Mouse (Mus musculus): ENCODE measurements around the gene Poglut1. TPM values are rescaled to one million over a fixed set of nuclear protein-coding genes. Genes with fewer than 3 reads are reported as not detected.

Gene Poglut1
- polyA plus RNA-seq, 1 experiment, result 59.7 TPM

- Histone ChIP-seq H3K27ac (ENCODE audit: insufficient read depth, low read length) (no peak overlapping the region), H3K4me1 (ENCODE audit: control insufficient read depth, insufficient read depth, low read length) (no peaks in the 10 kb centered on the region), H3K4me3 (ENCODE audit: insufficient read depth, low read length) (no peak overlapping the region)
- no peak for TF ChIP-seq CTCF (IDR thresholded peaks at IDR 0.05; ENCODE audit: extremely low read depth, insufficient read depth, low read length)
- no peak for TF ChIP-seq POLR2A (IDR thresholded peaks at IDR 0.05; ENCODE audit: extremely low read depth, insufficient read depth, low read length)
These were observed 37.1 kb upstream of the Poglut1 start for GRCm38 (mm10) chr16:38587163-38587562.

- Histone ChIP-seq H3K27ac (ENCODE audit: insufficient read depth, low read length) (no peak overlapping the region), H3K4me1 (ENCODE audit: control insufficient read depth, insufficient read depth, low read length) (no peaks in the 10 kb centered on the region), H3K4me3 (ENCODE audit: insufficient read depth, low read length) (no peak overlapping the region)
- no peak for TF ChIP-seq POLR2A (IDR thresholded peaks at IDR 0.05; ENCODE audit: extremely low read depth, insufficient read depth, low read length)
- TF ChIP-seq CTCF (IDR thresholded peaks at IDR 0.05; ENCODE audit: extremely low read depth, insufficient read depth, low read length), result no peak
These were observed 35.1 kb upstream of the Poglut1 start for GRCm38 (mm10) chr16:38585186-38585585.

- TF ChIP-seq POLR2A (IDR thresholded peaks at IDR 0.05; ENCODE audit: extremely low read depth, insufficient read depth, low read length), result no peak
- TF ChIP-seq CTCF (IDR thresholded peaks at IDR 0.05; ENCODE audit: extremely low read depth, insufficient read depth, low read length), result no peak
- H3K4me3 ChIP-seq (ENCODE audit: insufficient read depth, low read length), result no peak overlapping the region
- no peak overlapping the region for H3K27ac ChIP-seq (ENCODE audit: insufficient read depth, low read length)
- no peaks in the 10 kb centered on the region for H3K4me1 ChIP-seq (ENCODE audit: control insufficient read depth, insufficient read depth, low read length)
These were observed 34.7 kb upstream of the Poglut1 start for GRCm38 (mm10) chr16:38584761-38585160.

- H3K27ac ChIP-seq (ENCODE audit: insufficient read depth, low read length), result no peak overlapping the region
- no peaks in the 10 kb centered on the region for H3K4me1 ChIP-seq (ENCODE audit: control insufficient read depth, insufficient read depth, low read length)
- TF ChIP-seq CTCF (IDR thresholded peaks at IDR 0.05; ENCODE audit: extremely low read depth, insufficient read depth, low read length) (no peak), POLR2A (IDR thresholded peaks at IDR 0.05; ENCODE audit: extremely low read depth, insufficient read depth, low read length) (no peak)
- H3K4me3 ChIP-seq (ENCODE audit: insufficient read depth, low read length), result no peak overlapping the region
These were observed 21.4 kb upstream of the Poglut1 start for GRCm38 (mm10) chr16:38571481-38571880.

- Histone ChIP-seq H3K4me3 (ENCODE audit: insufficient read depth, low read length) (no peak overlapping the region), H3K4me1 (ENCODE audit: control insufficient read depth, insufficient read depth, low read length) (no peaks in the 10 kb centered on the region), H3K27ac (ENCODE audit: insufficient read depth, low read length) (no peak overlapping the region)
- TF ChIP-seq POLR2A (IDR thresholded peaks at IDR 0.05; ENCODE audit: extremely low read depth, insufficient read depth, low read length), result no peak
- no peak for TF ChIP-seq CTCF (IDR thresholded peaks at IDR 0.05; ENCODE audit: extremely low read depth, insufficient read depth, low read length)
These were observed 18.1 kb upstream of the Poglut1 start for GRCm38 (mm10) chr16:38568192-38568591.

- H3K4me1 ChIP-seq (ENCODE audit: control insufficient read depth, insufficient read depth, low read length), result no peaks in the 10 kb centered on the region
- H3K4me3 ChIP-seq (ENCODE audit: insufficient read depth, low read length), result peak overlapping the region; percentile 66
- H3K27ac ChIP-seq (ENCODE audit: insufficient read depth, low read length), result no peak overlapping the region
- TF ChIP-seq POLR2A (IDR thresholded peaks at IDR 0.05; ENCODE audit: extremely low read depth, insufficient read depth, low read length), result no peak
- TF ChIP-seq CTCF (IDR thresholded peaks at IDR 0.05; ENCODE audit: extremely low read depth, insufficient read depth, low read length), result no peak
These were observed 13.5 kb upstream of the Poglut1 start for GRCm38 (mm10) chr16:38563516-38563915.

GRCm38 (mm10) chr16:38562968-38563327 is 12.9 kb upstream of the Poglut1 start:
- TF ChIP-seq CTCF (IDR thresholded peaks at IDR 0.05; ENCODE audit: extremely low read depth, insufficient read depth, low read length) (no peak), POLR2A (IDR thresholded peaks at IDR 0.05; ENCODE audit: extremely low read depth, insufficient read depth, low read length) (no peak)
- no peaks in the 10 kb centered on the region for H3K4me1 ChIP-seq (ENCODE audit: control insufficient read depth, insufficient read depth, low read length)
- H3K4me3 ChIP-seq (ENCODE audit: insufficient read depth, low read length), result peak overlapping the region; percentile 66
- no peak overlapping the region for H3K27ac ChIP-seq (ENCODE audit: insufficient read depth, low read length)

- Histone ChIP-seq H3K4me3 (ENCODE audit: insufficient read depth, low read length) (peak overlapping the region; percentile 66), H3K4me1 (ENCODE audit: control insufficient read depth, insufficient read depth, low read length) (no peaks in the 10 kb centered on the region), H3K27ac (ENCODE audit: insufficient read depth, low read length) (peak overlapping the region; percentile 24; the same call in 1 of the 2 replicates)
- TF ChIP-seq CTCF (IDR thresholded peaks at IDR 0.05; ENCODE audit: extremely low read depth, insufficient read depth, low read length) (no peak), POLR2A (IDR thresholded peaks at IDR 0.05; ENCODE audit: extremely low read depth, insufficient read depth, low read length) (peak; percentile 97)
These were observed 12.3 kb upstream of the Poglut1 start for GRCm38 (mm10) chr16:38562131-38562967.

GRCm38 (mm10) chr16:38558221-38558748 is 8.2 kb upstream of the Poglut1 start, which contains the start of gene Tmem39a:
TSS of gene Tmem39a (plus strand) at chr16:38558698.
- no peak within 1 kb of the TSS for H3K4me3 ChIP-seq (ENCODE audit: insufficient read depth, low read length)
- no peaks in the 10 kb centered on the region for H3K4me1 ChIP-seq (ENCODE audit: control insufficient read depth, insufficient read depth, low read length)
- H3K27ac ChIP-seq (ENCODE audit: insufficient read depth, low read length), result no peak within 1 kb of the TSS
- TF ChIP-seq POLR2A (IDR thresholded peaks at IDR 0.05; ENCODE audit: extremely low read depth, insufficient read depth, low read length) (no peak), CTCF (IDR thresholded peaks at IDR 0.05; ENCODE audit: extremely low read depth, insufficient read depth, low read length) (no peak)

- H3K4me1 ChIP-seq (ENCODE audit: control insufficient read depth, insufficient read depth, low read length), result no peaks in the 10 kb centered on the region
- no peak for TF ChIP-seq POLR2A (IDR thresholded peaks at IDR 0.05; ENCODE audit: extremely low read depth, insufficient read depth, low read length)
- H3K4me3 ChIP-seq (ENCODE audit: insufficient read depth, low read length), result no peak overlapping the region
- H3K27ac ChIP-seq (ENCODE audit: insufficient read depth, low read length), result no peak overlapping the region
These were observed 5.9 kb upstream of the Poglut1 start for GRCm38 (mm10) chr16:38555988-38556387.

All from cortical plate, adult 2 months (tissue).